Mouse (Mus musculus): ENCODE measurements at regions not wholly inside any gene's neighbourhood (a gene's known extent, or its start where the extent isn't known, plus 50 kb on each side); places are given as distances from the start of the nearest gene placed in this dataset.

DNA sequence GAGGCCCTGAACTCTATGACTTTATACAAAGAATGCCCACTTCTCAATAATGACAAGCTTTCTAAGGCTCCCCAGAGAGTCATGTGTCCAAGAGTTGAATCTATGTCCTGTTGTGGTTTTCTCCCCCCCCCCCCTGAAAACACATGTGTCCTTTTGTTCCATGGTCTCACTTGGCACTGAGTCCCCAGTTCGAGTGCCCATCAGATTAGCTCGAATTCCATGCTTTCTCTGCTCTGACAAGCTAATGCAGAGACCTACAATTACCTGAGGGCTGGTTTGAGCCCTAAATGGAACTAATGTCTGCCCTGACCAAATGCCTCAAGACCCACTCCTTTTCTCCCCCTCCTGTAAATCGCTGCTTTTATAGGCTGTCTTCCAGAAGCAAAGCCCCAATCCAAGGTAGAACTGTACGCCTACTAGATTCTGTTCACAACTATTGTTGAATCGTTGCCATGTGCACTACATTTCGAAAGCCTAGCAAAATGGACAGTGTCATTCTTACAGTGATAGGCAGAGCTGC lies 392.0 kb downstream of the Wdr11 start:
- no peak for DNase-seq (ENCODE audit: low spot score)

DNA sequence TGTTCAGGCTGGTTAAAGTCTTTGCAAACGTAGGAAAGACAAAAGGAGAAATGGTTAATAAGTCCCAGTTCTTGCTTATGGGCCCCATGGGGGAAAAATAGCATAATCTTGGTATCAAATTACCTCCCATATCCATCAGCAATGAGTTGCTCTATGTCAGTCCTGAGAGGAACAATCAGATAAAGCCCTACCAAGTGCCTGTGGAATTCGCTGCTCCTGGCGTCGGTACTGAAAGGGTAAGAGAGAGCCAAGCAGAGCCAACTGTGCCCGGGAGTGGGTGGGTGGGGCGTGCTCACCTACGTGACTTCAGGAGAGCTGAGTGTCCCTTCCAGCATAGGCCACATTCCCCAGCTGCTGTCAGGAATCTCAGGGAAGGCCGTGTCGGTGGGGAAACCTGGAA lies 392.7 kb downstream of the Wdr11 start:
- no peak for DNase-seq (ENCODE audit: low spot score)

DNA sequence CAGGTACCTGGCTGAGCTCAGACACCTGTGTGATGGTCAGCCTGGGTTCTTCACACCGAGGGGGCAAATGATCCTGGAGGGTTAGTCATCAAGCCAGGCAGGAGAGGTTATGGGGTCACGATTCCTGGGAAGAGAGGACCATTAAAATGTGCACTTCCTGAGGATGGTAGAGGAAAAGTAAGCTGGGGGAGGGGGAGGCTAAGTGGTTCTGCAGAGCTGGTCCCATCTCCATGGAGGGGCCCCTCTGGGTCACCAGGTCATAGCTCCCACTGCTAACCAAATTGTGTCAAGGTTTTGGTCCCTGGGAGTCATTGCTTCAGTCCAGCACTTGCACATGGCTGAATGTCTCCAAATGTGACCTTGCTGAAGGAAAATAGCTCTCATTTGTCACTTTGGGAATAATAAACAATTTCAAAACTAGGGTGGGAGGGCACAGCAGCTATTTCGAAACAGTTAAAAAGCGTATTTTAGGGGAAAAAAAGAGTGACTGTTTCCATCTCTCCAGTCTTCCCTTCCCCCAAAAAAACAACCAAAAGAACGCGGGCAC lies 395.5 kb downstream of the Wdr11 start:
- no peak for DNase-seq (ENCODE audit: low spot score)

GRCm38 (mm10) chr7:129987713-129988112 lies 396.1 kb downstream of the Wdr11 start:
- no peak for DNase-seq (ENCODE audit: low spot score)

GRCm38 (mm10) chr7:129993446-129994223 lies 402.0 kb downstream of the Wdr11 start:
- no peak for DNase-seq (ENCODE audit: low spot score)

GRCm38 (mm10) chr7:129995529-129995928 lies 403.9 kb downstream of the Wdr11 start:
- no peak for DNase-seq (ENCODE audit: low spot score)

- no peak for DNase-seq (ENCODE audit: low spot score)
Measured at GRCm38 (mm10) chr7:130001064-130001463, 409.4 kb downstream of the Wdr11 start.

DNA sequence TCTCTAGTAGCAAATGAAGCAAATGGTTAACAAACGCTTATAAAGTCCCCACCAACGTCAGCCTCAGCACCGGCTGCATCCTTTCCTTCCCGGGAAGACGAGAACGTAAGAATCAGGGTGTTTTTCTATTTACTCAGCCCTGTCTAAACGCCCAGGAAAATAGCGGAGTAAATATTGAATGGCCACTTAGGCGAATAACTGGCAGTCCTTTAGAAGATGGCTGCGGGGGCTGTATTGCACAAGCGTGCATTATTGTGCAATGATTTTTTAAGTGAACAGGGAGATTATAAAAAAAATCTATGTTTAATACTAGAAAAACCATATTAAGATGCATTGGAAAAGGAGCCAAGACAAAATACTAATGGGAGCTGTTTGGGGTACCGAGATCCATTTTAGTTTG lies 410.3 kb downstream of the Wdr11 start:
- no peak for DNase-seq (ENCODE audit: low spot score)

- no peak for DNase-seq (ENCODE audit: low spot score)
Measured at GRCm38 (mm10) chr7:130005406-130005805, 413.7 kb downstream of the Wdr11 start.

DNA sequence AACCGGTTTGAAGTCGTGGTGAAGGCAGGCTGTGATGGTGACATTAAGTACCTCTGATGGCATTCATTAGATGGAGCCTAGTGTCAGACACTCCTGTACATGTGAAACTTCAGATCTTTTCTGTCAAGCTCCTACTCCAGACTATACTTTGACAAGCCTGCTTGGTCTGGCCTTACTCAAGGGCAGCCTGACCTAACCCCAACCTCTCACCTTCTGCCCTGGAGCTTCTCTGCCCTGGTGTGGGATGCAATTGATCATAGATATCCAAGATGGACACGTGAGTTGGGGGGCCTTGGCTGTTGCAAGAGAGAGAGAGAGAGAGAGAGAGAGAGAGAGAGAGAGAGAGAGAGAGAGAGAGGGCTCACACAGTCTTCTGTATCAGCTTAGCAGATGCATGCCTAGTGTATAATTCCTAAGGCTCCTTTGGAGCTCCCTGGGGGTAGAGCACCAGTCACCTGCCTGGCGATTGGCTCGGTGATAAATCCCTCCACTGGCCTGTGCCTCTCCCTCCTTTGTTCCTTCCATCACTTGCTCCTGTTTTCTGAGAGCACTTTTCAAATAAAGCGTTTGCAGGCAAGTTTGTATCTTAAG lies 416.4 kb downstream of the Wdr11 start:
- no peak for DNase-seq (ENCODE audit: low spot score)

GRCm38 (mm10) chr7:130008591-130009418 lies 417.1 kb downstream of the Wdr11 start:
- no peak for DNase-seq (ENCODE audit: low spot score)

DNA sequence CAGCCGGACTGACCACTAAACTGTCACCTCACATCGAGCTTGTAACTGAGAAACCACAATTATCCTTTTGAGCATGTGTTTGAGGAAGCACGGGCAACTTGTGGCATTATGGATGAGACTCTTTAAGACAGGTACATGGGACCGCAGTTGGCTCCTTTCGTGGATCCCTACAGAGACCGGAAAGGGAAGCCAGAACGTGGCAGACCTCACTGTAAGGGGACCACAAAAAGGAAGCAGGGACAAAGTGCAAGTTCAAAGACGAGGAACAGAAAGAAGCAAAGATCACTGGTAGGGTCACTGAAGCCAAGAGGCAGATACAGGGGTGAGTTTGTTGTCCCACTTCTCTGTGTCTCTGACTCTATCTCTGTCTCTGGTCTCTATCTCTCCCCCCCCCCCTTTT lies 420.4 kb downstream of the Wdr11 start:
- no peak for DNase-seq (ENCODE audit: low spot score)

DNA sequence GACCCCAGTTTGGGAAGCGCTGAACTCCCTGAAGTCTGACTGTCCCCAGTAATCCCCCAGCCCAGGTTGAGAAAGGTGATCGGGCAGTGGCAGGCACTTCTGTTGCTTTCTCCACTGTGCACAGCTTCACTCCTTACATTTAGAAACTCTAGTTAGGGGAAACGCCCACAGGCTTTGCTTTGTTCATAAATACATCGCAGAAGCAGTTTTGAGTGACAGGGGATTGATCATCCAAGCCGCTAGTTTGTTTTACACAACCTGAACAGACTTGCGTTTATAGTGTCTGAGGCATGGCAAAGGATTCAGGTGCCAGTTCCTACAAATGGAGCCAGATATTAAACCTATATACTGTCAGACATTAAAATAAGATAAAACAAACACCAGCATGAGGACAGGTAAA lies 421.4 kb downstream of the Wdr11 start:
- DNase-seq (ENCODE audit: low spot score) = no peak

GRCm38 (mm10) chr7:130014609-130015008 lies 422.9 kb downstream of the Wdr11 start:
- DNase-seq (ENCODE audit: low spot score) = no peak

GRCm38 (mm10) chr7:130015375-130016014 lies 423.8 kb downstream of the Wdr11 start:
- DNase-seq (ENCODE audit: low spot score) = no peak

- DNase-seq (ENCODE audit: low spot score) = no peak
Measured at GRCm38 (mm10) chr7:130016015-130016874, 424.6 kb downstream of the Wdr11 start.

GRCm38 (mm10) chr7:130018891-130019290 lies 427.2 kb downstream of the Wdr11 start:
- DNase-seq (ENCODE audit: low spot score) = no peak

GRCm38 (mm10) chr7:130028945-130029344 lies 437.3 kb downstream of the Wdr11 start:
- DNase-seq (ENCODE audit: low spot score) = no peak

DNA sequence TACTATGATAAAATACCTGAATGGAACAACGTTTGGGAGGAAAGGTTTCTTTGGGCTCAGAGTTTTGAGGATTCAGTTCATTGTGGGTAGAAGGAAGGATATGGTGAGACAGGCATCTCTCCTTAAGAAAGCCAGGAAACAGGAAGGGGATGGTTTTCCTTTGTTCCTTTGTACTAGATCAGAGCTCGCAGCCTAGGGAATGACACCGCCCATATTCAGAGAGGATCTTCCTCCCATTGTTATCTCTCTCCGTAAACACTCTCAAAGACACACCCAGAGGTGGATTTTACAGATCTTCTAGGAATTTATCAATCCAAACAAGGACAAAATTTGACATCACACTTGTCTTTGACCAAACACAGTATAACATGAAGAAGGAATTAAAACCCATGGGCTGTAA lies 439.0 kb downstream of the Wdr11 start:
- no peak for DNase-seq (ENCODE audit: low spot score)

DNA sequence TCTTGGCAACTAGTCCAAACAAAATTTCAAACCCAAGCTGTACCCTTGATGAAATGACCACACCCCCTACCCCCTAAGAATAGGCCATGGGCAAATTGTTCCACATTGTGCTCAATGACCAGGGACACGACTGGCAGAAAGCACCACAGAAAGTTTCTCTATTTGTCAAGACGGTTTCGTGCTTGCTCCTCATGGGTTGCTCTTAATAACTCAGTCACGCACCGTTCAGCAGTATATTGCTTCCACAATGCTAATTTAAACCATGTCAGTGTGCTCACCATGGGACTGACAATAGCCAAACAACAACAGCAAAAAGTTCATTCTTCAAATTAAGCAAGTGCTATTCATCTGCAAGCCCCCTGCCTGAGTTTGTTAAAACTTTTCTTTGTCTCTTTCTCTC lies 444.6 kb downstream of the Wdr11 start:
- DNase-seq (ENCODE audit: low spot score) = no peak
